Mouse (Mus musculus): ENCODE measurements around the gene Arhgap23. TPM values are rescaled to one million over a fixed set of nuclear protein-coding genes. Genes with fewer than 3 reads are reported as not detected.

Gene Arhgap23
- polyA plus RNA-seq (2012) = 49.9 and 68.6 TPM in 2 replicates

- TF ChIP-seq GATA1 (IDR thresholded peaks at IDR 0.05; ENCODE audit: low read length) = no peak
Observed at GRCm38 (mm10) chr11:97415330-97415711, at the start of gene Arhgap23. Arhgap23 (plus strand) TSS chr11:97415533.

- TF ChIP-seq GATA1 (IDR thresholded peaks at IDR 0.05; ENCODE audit: low read length) = no peak
Observed at GRCm38 (mm10) chr11:97365556-97365955, 49.8 kb upstream of the Arhgap23 start.

GRCm38 (mm10) chr11:97368501-97368900 lies 46.8 kb upstream of the Arhgap23 start:
- TF ChIP-seq GATA1 (IDR thresholded peaks at IDR 0.05; ENCODE audit: low read length) = no peak

DNA sequence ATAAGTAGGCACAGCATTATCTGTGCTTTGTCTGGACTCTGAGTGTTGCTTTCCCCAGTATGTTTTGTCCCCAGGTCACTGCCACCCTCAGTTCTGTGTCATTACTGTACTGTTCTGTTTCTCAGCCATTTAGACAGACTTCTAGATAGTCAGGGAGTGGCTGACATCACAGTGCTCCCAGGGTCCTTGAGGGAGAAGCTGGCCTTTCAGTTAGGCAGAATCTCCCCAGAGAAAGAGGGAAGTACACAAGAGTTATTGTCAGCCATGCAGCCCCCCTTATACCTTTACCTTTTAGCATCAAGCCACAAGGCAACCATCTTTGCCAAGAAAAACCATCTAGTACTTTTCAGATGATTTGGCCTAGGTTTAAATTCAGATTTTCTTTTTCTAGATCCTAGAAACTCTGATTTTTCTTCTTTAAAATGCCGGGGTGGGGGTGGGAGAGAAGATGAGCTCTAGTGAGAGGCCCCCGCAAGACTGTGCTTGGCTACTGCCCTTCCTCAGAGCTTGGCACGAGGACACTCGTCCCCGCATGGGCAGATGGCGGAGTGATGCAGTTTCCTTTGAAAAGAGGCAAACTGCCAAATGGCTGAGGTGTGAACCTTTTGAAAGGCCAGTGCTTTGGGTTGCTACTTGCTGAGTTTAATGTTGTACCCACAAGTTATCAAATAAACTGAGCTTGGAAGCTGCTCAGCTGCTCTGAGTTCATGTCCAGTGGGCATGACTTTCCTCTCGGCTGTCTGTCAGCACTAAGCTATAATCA lies 44.8 kb upstream of the Arhgap23 start:
- no peak for TF ChIP-seq GATA1 (IDR thresholded peaks at IDR 0.05; ENCODE audit: low read length)

DNA sequence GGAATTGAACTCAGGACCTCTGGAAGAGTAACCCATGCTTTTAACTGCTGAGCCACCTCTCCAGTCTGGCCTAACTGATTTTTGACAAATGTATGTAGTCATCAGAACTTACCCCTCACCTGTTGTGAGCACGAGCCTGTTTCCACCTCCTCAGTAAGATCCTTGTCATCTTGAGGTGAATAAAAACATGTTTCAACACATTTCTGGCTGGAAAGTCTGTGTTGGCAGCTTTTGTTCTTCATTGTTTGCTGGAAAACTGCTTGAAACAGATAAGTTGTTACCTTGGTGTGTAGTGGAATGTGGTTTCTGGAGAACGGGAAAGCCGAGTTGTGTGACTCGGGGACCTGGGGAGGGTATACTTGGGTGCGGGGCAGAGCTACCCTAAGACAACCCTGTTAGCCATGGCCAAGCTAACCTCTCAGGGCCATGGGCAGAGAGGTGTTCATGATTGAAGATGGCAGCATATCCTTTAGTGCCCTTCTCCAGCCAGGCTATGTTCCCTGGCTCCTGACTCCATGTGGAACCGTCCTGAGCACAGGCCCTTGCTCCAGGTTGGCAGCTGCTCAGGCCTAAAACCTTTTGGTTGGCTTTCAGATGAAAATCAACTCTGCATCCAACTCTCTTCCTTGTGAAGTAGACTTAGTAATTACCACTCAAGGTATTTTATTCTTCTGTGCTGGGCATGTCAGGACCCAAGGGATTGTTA lies 43.0 kb upstream of the Arhgap23 start:
- TF ChIP-seq GATA1 (IDR thresholded peaks at IDR 0.05; ENCODE audit: low read length) = no peak

GRCm38 (mm10) chr11:97373402-97373801 lies 41.9 kb upstream of the Arhgap23 start:
- TF ChIP-seq GATA1 (IDR thresholded peaks at IDR 0.05; ENCODE audit: low read length) = no peak

DNA sequence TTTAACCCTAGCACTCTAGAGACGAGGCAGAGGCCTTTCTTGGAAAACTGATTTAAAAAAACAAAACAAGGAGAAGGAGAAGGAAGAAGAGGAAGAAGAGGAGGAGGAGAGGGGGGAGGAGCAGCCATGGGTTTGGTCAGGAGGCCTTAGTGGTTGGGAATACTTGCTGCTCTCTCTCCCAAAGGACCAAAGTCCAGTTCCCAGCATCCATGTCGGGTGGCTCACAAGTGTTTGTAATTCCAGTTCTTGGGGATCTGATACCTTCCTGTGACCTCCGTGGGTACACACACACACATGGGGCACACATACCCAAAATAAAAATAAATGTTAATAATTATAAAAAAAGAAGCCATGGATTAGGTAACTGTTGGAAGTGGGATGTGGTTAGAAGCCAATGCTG lies 35.3 kb upstream of the Arhgap23 start:
- no peak for TF ChIP-seq GATA1 (IDR thresholded peaks at IDR 0.05; ENCODE audit: low read length)

DNA sequence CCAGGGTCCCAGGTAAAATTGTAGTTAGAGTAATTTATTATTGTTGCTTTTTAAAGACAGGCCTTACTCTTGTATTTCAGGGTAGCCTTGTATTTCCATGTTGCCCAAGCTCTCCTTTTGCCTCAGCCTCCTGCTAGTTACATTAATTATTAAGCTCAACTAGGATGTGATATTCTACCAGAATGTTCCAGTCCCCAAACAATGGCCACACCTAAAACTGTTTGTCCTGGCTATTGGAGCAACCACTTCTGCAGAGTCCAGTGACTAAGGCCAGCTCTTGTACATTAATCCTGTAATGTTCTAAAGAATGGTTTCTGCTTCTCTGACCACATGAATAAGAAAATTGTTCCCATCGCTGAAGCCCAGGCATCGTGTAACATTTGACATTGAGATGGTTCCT lies 32.3 kb upstream of the Arhgap23 start:
- no peak for TF ChIP-seq GATA1 (IDR thresholded peaks at IDR 0.05; ENCODE audit: low read length)

GRCm38 (mm10) chr11:97383764-97384163 lies 31.6 kb upstream of the Arhgap23 start:
- no peak for TF ChIP-seq GATA1 (IDR thresholded peaks at IDR 0.05; ENCODE audit: low read length)

- no peak for TF ChIP-seq GATA1 (IDR thresholded peaks at IDR 0.05; ENCODE audit: low read length)
Observed at GRCm38 (mm10) chr11:97387811-97388210, 27.5 kb upstream of the Arhgap23 start.

DNA sequence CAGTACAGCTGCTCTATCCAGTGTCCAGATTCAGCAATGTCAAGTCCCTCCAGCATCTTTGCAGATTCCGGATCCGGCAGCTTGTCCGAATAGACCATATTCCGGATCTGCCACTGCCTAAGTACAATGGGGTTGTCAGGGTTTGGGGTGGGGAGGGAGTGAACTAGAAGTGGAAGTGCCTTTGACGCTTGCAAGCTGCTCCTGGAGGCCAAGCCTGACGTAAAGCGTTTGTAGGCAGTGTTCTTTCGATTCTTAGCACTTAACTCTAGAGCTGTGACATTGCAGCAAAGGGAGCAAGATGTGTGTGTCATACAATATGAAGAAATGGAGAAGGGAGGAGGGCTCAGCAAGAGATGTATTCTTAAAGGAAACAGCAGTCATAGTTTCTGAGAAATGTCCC lies 26.2 kb upstream of the Arhgap23 start:
- TF ChIP-seq GATA1 (IDR thresholded peaks at IDR 0.05; ENCODE audit: low read length) = no peak

GRCm38 (mm10) chr11:97393658-97394057 lies 21.7 kb upstream of the Arhgap23 start:
- no peak for TF ChIP-seq GATA1 (IDR thresholded peaks at IDR 0.05; ENCODE audit: low read length)

DNA sequence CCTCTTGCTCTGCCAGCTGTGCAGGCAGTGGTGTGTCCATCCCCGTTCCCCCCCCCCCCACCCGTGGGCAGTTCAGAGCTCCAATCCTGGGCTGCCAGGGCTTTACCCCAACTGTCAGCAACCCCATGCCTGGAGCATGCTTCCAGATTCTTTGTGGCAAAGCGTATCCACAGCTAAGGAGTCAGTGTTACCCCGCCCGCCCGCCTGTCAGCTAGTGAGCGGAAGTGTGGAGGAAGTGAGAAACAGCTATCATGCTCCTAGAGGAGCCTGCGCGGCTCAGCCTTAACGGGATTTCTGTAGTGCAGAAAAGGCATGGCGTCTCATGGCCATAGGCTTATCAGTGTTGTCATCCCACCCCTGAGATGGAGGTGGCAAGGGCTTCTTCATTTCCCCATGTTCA lies 21.2 kb upstream of the Arhgap23 start:
- no peak for TF ChIP-seq GATA1 (IDR thresholded peaks at IDR 0.05; ENCODE audit: low read length)

- TF ChIP-seq GATA1 (IDR thresholded peaks at IDR 0.05; ENCODE audit: low read length) = no peak
Observed at GRCm38 (mm10) chr11:97398506-97398905, 16.8 kb upstream of the Arhgap23 start.

DNA sequence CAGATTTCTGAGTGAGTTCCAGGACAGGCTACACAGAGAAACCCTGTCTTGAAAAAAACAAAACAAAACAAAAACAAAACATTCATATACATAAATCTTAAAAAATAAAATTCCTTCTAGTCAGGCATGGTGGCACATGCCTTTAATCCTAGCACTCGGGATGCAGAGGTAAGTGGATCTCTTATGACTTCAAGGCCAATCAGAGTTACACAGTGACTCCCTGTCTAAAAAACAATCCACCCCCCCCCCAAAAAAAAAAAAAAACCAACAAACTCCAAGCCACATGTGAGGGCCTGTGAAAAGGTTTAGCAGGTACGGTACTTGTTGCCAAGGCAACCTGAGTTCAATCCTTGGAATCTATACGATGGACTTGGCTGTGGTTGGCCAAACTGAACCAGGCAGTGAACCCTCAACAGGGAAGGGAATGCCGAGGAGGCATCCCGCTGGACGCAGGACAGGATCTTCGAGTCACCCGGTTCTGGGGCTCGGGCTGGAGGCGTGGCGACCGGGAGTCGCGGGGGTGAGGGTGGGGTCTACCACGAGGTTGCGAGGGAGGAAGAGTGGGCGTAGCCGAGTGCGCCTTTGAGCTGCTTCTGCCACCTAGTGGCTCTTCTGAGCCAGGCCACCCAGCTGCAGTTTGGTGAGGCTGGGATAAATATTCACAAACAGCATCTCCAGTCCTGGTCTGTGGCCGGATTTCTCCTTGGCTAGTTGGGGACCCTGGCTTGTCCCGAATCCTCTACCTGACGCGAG lies 15.2 kb upstream of the Arhgap23 start:
- TF ChIP-seq GATA1 (IDR thresholded peaks at IDR 0.05; ENCODE audit: low read length) = no peak

- no peak for TF ChIP-seq GATA1 (IDR thresholded peaks at IDR 0.05; ENCODE audit: low read length)
Observed at GRCm38 (mm10) chr11:97401082-97401481, 14.3 kb upstream of the Arhgap23 start.

All from G1E-ER4 (cell line).